Mouse (Mus musculus) G1E (cell line): ENCODE measurements around the gene Sowahb. TPM values are rescaled to one million over a fixed set of nuclear protein-coding genes. Genes with fewer than 3 reads are reported as not detected.

Experiments
- ATAC-seq: 2 replicates; pipeline ENCODE4 v1.8.0; 2016; ENCODE audit warnings: mild to moderate bottlenecking; ENCODE audit not compliant: insufficient number of reproducible peaks, poor library complexity, low FRiP score, severe bottlenecking; ENCODE audit errors: extremely low read depth
- DNase-seq: peaks from one replicate; pipeline ENCODE4 v3.0.0; 2012; ENCODE audit warnings: low spot score
- H3K27me3 ChIP-seq: 2 replicates; pipeline ENCODE4 v1.6.1; 2012; ENCODE audit warnings: mild to moderate bottlenecking, low read length, inconsistent platforms; ENCODE audit not compliant: insufficient read depth
- H3K36me3 ChIP-seq: replicated peaks from 2 replicates; pipeline ENCODE3; 2012; ENCODE audit warnings: mild to moderate bottlenecking, inconsistent platforms
- H3K4me1 ChIP-seq: 2 replicates; pipeline ENCODE4 v1.6.1; 2012; ENCODE audit warnings: low read depth, low read length, inconsistent platforms, mixed read lengths; ENCODE audit not compliant: insufficient read depth
- H3K4me3 ChIP-seq: 2 replicates; pipeline ENCODE4 v1.5.1; 2012; ENCODE audit warnings: low read depth, mild to moderate bottlenecking, inconsistent platforms, low read length, moderate library complexity, mixed read lengths
- H3K9me3 ChIP-seq: replicated peaks from 2 replicates; pipeline ENCODE4 v1.6.1; 2012; ENCODE audit warnings: inconsistent platforms
- CTCF ChIP-seq: IDR thresholded peaks from 2 replicates; pipeline ENCODE4 v1.5.1; 2012; ENCODE audit warnings: low read depth, low read length, inconsistent platforms, mixed read lengths
- GATA1 ChIP-seq: IDR thresholded peaks from 2 replicates; pipeline ENCODE4 v1.6.1; 2012; ENCODE audit warnings: borderline replicate concordance, low read length, inconsistent platforms, mixed read lengths
- GATA2 ChIP-seq: IDR thresholded peaks from 2 replicates; pipeline ENCODE4 v1.6.1; 2012; ENCODE audit warnings: low read depth, low read length, inconsistent platforms, borderline replicate concordance
- POLR2AphosphoS5 ChIP-seq: IDR thresholded peaks from 2 replicates; pipeline ENCODE4 v1.6.1; 2012; ENCODE audit warnings: low read depth, low read length, inconsistent platforms; ENCODE audit not compliant: insufficient replicate concordance
- TAL1 ChIP-seq: conservative IDR thresholded peaks from 2 replicates; pipeline ENCODE4 v1.6.1; 2012; ENCODE audit warnings: low read depth, low read length, inconsistent platforms, mixed read lengths
- polyA plus RNA-seq: library from polyadenylated mRNA; stranded (reverse); fragments of >175 nt; gene quantifications from 2 replicates; pipeline ENCODE4 v1.2.3, GENCODE M21; 2012
- total RNA-seq, 2 experiments: library from RNA; stranded (forward) in 1 of 2; stranded (reverse) in 1 of 2; fragments of 200-1000 nt in 1 of 2; fragments of >200 nt in 1 of 2; fragmentation: Nextera tagmentation in 1 of 2; gene quantifications; 2 replicates each; pipeline ENCODE4 v1.2.3; 2014 to 2017

Gene Sowahb
- total RNA-seq (2014; fragmentation: Nextera tagmentation) (not detected in 2 replicates), total RNA-seq (2017) (0.11 TPM in 1 of 2 replicates, not detected in the other), polyA plus RNA-seq (not detected in 2 replicates)

DNA sequence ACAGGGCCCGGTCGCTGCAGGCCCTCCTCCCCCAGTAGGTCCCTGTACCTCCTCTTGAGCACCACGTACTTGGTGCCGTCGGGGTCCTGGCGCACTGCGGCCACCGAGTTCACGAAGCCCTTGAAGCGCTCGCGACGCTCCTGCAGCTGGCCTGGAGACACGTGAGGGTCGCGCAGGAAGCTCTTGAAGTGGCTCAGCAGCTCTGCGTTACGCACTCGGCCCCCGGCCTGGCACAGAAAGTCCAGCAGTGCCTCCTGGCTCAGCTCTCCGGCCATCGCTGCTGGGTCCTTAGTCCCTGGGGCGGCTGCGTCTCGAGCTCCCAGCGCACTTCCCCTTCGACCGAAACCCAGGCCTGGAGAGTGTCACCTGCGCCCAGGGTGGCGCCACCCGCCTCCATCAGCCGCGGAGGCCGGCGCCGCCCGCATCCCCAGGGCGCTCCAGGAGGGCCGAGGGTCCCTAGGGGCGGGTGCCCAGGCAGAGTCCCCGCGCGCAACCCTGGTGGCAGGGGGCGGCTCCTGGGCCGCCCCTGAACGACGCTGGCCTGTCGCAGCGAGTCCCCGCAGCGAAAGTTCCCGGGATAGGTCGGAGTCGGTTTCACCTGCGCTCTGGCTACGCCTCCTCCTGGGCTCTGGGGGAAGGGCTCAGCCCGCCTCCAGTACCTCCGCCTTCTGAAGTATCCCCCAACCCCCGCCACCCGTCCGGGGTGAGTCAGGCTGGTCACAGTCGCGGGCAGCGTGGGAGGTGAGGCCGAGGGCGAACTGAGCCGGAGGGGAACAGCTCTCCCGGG, at the start of gene Sowahb:
Gene Sowahb (minus strand): TSS at position 439 of the 787 bp plus-strand sequence.
- TF ChIP-seq GATA2 (no peak), POLR2AphosphoS5 (no peak), CTCF (no peak), GATA1 (no peak), TAL1 (no peak)
- Histone ChIP-seq H3K4me3 (no peak within 1 kb of the TSS), H3K27me3 (peaks cover 10% of the 10 kb centered on the region), H3K36me3 (no peaks in the 10 kb centered on the region), H3K9me3 (peaks cover 14% of the 10 kb centered on the region), H3K4me1 (no peaks in the 10 kb centered on the region)
- no peak for ATAC-seq
- no peak for DNase-seq

DNA sequence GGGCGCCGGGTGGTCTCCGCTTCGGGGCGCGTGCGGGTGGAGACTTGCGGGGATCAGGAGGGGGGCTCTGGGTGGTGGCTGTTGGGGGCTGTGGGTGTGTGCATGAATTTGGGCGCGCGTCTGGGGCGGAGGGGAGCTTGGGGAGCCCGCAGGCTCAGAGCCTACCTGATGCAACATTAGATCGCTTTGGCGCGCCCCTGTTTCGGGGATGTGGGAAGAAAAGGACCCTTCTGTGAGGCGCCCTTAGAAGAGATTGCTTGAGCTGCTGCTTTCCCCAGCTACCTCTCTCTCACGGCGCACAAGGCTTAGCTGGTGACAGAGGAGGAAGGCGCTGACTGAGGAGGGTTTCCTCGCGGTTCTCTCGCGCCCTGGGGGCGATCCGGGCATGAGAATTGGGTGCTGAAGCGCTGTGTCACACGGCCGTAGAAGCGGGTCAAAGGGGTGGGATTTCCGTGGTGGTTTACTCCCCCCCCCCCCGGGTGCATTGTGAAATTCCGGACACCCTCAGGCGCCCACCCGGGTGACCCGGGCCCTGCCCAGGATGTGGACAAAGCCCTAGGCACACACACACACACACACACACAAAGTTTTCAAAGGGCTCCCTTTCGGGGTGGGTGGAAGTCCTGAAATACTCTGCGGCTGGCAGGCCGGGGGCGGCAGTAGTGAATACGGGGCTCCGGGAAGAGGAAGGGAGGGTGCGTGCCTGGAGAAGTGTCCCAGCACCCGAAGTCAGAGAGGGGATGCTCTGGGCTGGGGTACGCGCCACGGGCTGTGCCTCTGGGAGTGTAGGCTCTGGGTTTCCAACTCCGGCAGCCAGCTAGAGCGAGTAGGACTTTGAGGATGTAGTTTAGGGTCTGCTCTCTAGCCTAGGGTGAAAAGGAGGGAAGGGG, 49.1 kb upstream of the Sowahb start:
- H3K27me3 ChIP-seq, result no peaks in the 10 kb centered on the region
- peaks cover 38% of the 10 kb centered on the region for H3K4me1 ChIP-seq
- DNase-seq (peak; percentile 60), ATAC-seq (peak; percentile 5; the same call in 1 of the 2 replicates)
- no peaks in the 10 kb centered on the region for H3K9me3 ChIP-seq
- no peak for TF ChIP-seq GATA1
- TF ChIP-seq TAL1, result no peak
- TF ChIP-seq GATA2, result no peak
- no peak for TF ChIP-seq CTCF
- no peak for TF ChIP-seq POLR2AphosphoS5
- H3K4me3 ChIP-seq, result peak overlapping the region; percentile 96
- peaks cover 30% of the 10 kb centered on the region for H3K36me3 ChIP-seq

DNA sequence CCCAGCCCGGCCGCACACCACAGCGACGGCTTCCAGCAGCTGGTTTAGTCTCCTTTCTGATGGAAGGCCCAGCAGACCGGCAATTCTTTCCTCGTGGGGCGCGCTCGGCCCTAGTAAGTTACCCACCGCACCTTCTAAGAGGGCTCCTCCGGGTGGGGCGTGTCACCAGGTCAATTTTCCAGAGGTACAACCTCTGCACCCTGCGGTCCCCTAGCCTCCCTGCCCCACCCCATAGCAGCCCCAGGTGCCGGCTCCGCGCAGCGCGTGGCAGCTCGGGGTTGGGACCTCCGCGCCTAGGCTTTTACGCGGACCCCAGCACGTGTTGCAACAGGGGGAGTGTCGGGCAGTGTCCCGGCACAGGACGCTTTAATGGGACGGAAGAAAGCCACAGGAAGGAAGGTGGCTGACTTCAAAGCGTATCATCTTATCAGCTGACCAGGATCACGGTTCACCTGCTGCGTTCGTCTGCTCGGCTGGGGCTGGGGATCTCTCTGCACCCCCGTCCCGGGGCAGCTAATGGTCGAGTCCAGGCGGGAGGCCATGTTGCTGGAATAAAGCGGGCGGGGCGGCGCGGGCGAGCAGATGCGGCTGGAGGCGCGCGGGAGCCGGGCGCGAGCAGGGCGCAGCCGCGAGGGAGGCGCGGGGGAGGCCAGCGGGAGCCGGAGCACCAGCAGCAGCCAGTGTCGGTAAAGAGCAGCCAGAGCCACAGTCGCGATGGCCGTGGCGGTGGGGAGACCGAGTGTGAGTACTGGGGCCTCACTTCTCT, 48.2 kb upstream of the Sowahb start, which contains the start of gene Sept11:
Gene Sept11 (plus strand): TSS at position 581 of the 766 bp plus-strand sequence.
- Histone ChIP-seq H3K4me1 (peaks cover 35% of the 10 kb centered on the region), H3K27me3 (no peaks in the 10 kb centered on the region), H3K36me3 (peaks cover 22% of the 10 kb centered on the region), H3K9me3 (no peaks in the 10 kb centered on the region), H3K4me3 (peak within 1 kb of the TSS; percentile 96)
- ATAC-seq, result peak; percentile 77
- DNase-seq, result peak; percentile 92
- no peak for TF ChIP-seq TAL1
- TF ChIP-seq POLR2AphosphoS5, result peak; percentile 69; the same call in 1 of the 2 replicates

DNA sequence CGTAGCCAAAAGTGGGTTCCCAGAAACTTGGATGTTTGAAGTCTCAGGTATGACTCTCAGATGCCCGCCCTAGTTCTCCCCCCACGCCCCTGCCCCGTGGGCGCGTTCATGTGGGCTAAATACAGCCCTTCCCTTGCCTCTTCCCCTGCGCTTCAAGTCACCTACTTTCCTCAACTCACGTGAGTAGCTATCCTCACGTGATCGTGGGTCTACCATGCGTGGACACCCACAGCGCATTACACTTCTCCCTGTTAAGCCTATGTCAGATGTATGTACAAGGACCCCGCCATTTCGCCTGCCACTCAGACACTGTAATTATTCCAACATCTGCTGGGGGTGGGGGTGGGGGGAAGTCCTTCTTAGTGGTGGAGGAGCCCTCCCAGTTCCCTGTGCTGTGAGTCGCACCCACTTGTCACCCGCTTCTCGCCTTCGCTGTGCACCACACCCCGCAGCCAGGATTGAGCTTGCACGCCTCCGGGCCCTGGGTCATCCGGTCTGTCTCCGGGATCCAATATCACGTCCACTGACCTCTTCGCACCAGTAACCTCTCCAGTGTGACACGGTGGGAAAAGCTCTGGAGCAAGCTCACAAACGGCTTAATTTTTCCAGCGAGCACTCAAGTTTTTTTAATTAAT, 47.4 kb upstream of the Sowahb start:
- H3K9me3 ChIP-seq, result no peaks in the 10 kb centered on the region
- H3K4me3 ChIP-seq, result peak overlapping the region; percentile 96
- no peaks in the 10 kb centered on the region for H3K27me3 ChIP-seq
- ATAC-seq (peak; percentile 37), DNase-seq (peak; percentile 39)
- H3K4me1 ChIP-seq, result peaks cover 35% of the 10 kb centered on the region
- no peak for TF ChIP-seq GATA2
- no peak for TF ChIP-seq POLR2AphosphoS5
- TF ChIP-seq TAL1, result no peak
- TF ChIP-seq GATA1, result no peak
- no peak for TF ChIP-seq CTCF
- H3K36me3 ChIP-seq, result peaks cover 14% of the 10 kb centered on the region

DNA sequence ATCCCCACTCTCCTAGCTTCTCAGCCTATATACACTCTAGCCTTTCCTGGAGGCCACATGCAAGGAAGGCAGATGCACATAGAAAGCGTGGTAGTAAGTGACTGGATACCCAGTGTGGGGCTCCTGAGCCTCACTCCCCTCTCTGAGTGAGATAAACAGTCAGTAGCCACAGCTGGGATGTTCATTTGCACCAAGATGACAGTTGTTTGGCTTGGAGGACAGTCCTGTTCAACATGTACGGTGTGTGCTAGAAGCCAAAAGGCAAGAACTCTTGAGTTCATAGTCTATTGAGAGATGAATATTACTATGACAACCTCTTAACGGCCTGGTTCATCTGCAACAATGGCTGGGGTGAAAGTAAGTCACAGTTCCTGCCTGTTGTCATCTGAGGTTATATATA, 46.4 kb upstream of the Sowahb start:
- TF ChIP-seq TAL1 (no peak), CTCF (no peak), POLR2AphosphoS5 (no peak), GATA2 (no peak), GATA1 (no peak)
- DNase-seq, result no peak
- ATAC-seq, result no peak
- Histone ChIP-seq H3K4me3 (no peak overlapping the region), H3K9me3 (no peaks in the 10 kb centered on the region), H3K36me3 (peaks cover 5% of the 10 kb centered on the region), H3K27me3 (no peaks in the 10 kb centered on the region), H3K4me1 (peaks cover 35% of the 10 kb centered on the region)
